30 mouse cellular contexts compared by ENCODE assay signal in genomic region chr4:46165831-46166230, GRCm38 (mm10). TPM values are rescaled to one million over a fixed set of nuclear protein-coding genes. Genes with fewer than 3 reads are reported as not detected.
A peak's percentile ranks its signal among the peaks of the same experiment; 100 is the strongest.
DNase-seq lines count a peak whose midpoint lies in the region; ATAC-seq and TF ChIP-seq lines count a peak whose summit lies in the region.
"Had no signal": no experiment of that assay in that cellular context is flagged by ENCODE, and none has a peak within 500 bp of the region (broad histone marks: within the 10 kb centered on the region; RNA-seq: fewer than 3 reads in every experiment).

No protein-coding gene starts in this region.

- H3K36me3 ChIP-seq in liver, postnatal 0 days (replicated peaks; ENCODE audit: insufficient read depth, low read length) = peaks cover 76% of the 10 kb centered on the region
- peaks cover 42% of the 10 kb centered on the region for H3K36me3 ChIP-seq in liver, embryonic 11.5 days (ENCODE audit: control insufficient read depth, insufficient read depth, low read length)
- peaks cover 92% of the 10 kb centered on the region for H3K36me3 ChIP-seq in midbrain, embryonic 14.5 days (ENCODE audit: control insufficient read depth, insufficient read depth, low read length)

- TF ChIP-seq EP300 in liver, postnatal 0 days (IDR thresholded peaks at IDR 0.05; ENCODE audit: low read depth) = no peak

- H3K4me1 ChIP-seq in liver, postnatal 0 days (ENCODE audit: insufficient read depth) = no peaks in the 10 kb centered on the region
- no peaks in the 10 kb centered on the region for H3K4me1 ChIP-seq in liver, embryonic 11.5 days (replicated peaks; ENCODE audit: control insufficient read depth, insufficient read depth, low read length)
- peaks cover 1% of the 10 kb centered on the region; the same call in 1 of the 2 replicates for H3K4me1 ChIP-seq in bone marrow, adult 2 months (ENCODE audit: control insufficient read depth, insufficient read depth, low read length)
- no peaks in the 10 kb centered on the region for H3K4me1 ChIP-seq in midbrain, embryonic 14.5 days (ENCODE audit: control insufficient read depth, insufficient read depth, low read length)
- H3K4me1 ChIP-seq: embryonic facial prominence, embryonic 12.5 days; embryonic facial prominence, embryonic 15.5 days; forebrain, embryonic 12.5 days; heart, embryonic 12.5 days; heart, embryonic 15.5 days; hindbrain, embryonic 10.5 days; hindbrain, embryonic 13.5 days had no signal

- 0 out of 2 replicates have a peak overlapping the region, but pooled peaks have one; percentile 2 for H3K27ac ChIP-seq in liver, postnatal 0 days (ENCODE audit: low read depth)
- H3K27ac ChIP-seq in liver, embryonic 11.5 days (ENCODE audit: low read depth, low read length) = no peak overlapping the region
- H3K27ac ChIP-seq in bone marrow, adult 2 months (ENCODE audit: control insufficient read depth, insufficient read depth, low read depth, low read length, poor library complexity) = peak overlapping the region; percentile 42; the same call in 1 of the 2 replicates
- H3K27ac ChIP-seq in midbrain, embryonic 14.5 days (replicated peaks; ENCODE audit: low read depth, low read length) = no peak overlapping the region
- H3K27ac ChIP-seq: embryonic facial prominence, embryonic 12.5 days; embryonic facial prominence, embryonic 15.5 days; forebrain, embryonic 12.5 days; gastrocnemius, adult 2 months; heart, embryonic 15.5 days; hindbrain, embryonic 10.5 days; hindbrain, embryonic 13.5 days; intestine, embryonic 15.5 days had no signal

- TF ChIP-seq POLR2A in bone marrow, adult 2 months (IDR thresholded peaks at IDR 0.05; ENCODE audit: borderline replicate concordance, control insufficient read depth, low read depth, low read length) = no peak

- no peak for TF ChIP-seq CTCF in liver, postnatal 0 days (IDR thresholded peaks at IDR 0.05; ENCODE audit: low read depth)
- no peak for TF ChIP-seq CTCF in bone marrow, adult 2 months (IDR thresholded peaks at IDR 0.05; ENCODE audit: control insufficient read depth, insufficient read depth, low read length)

- no peak overlapping the region for H3K4me3 ChIP-seq in liver, postnatal 0 days (ENCODE audit: low read depth, low read length)
- no peak overlapping the region for H3K4me3 ChIP-seq in liver, embryonic 11.5 days (ENCODE audit: low read depth, low read length)
- no peak overlapping the region for H3K4me3 ChIP-seq in bone marrow, adult 2 months (replicated peaks; ENCODE audit: control insufficient read depth, low read depth, low read length)
- no peak overlapping the region for H3K4me3 ChIP-seq in midbrain, embryonic 14.5 days (replicated peaks; ENCODE audit: low read depth, low read length)
- H3K4me3 ChIP-seq: embryonic facial prominence, embryonic 12.5 days; embryonic facial prominence, embryonic 15.5 days; forebrain, embryonic 12.5 days; gastrocnemius, adult 2 months; heart, embryonic 12.5 days; heart, embryonic 15.5 days; hindbrain, embryonic 10.5 days; hindbrain, embryonic 13.5 days; intestine, embryonic 15.5 days had no signal

- no peaks in the 10 kb centered on the region for H3K9me3 ChIP-seq in liver, postnatal 0 days (ENCODE audit: low read length)
- no peaks in the 10 kb centered on the region for H3K9me3 ChIP-seq in liver, embryonic 11.5 days (ENCODE audit: control insufficient read depth, low read length)
- no peaks in the 10 kb centered on the region for H3K9me3 ChIP-seq in midbrain, embryonic 14.5 days (ENCODE audit: control insufficient read depth, low read length)
- H3K9me3 ChIP-seq: embryonic facial prominence, embryonic 12.5 days; embryonic facial prominence, embryonic 15.5 days; forebrain, embryonic 12.5 days; G1E; heart, embryonic 12.5 days; heart, embryonic 15.5 days; hindbrain, embryonic 10.5 days; hindbrain, embryonic 13.5 days; intestine, embryonic 15.5 days had no signal

- ATAC-seq in liver, postnatal 0 days = no peak
- no peak for ATAC-seq in liver, embryonic 11.5 days (replicated peaks; ENCODE audit: low FRiP score)
- ATAC-seq in megakaryocyte, adult 5-6 weeks (ENCODE audit: poor library complexity, severe bottlenecking) = peak; percentile 81
- no peak for ATAC-seq in midbrain, embryonic 14.5 days (ENCODE audit: low FRiP score, low TSS enrichment)
- ATAC-seq: forebrain, embryonic 16.5 days; hindbrain, embryonic 16.5 days; intestine, embryonic 15.5 days; Patski had no signal

- 80% methylated on average over 5 of the region's 5 CpGs for WGBS in liver, postnatal 0 days (ENCODE audit: insufficient replicate concordance)
- 91% methylated on average over 5 of the region's 5 CpGs for WGBS in liver, embryonic 11.5 days
- WGBS in bone marrow, adult 2 months = 66% methylated on average over 5 of the region's 5 CpGs
- 95% methylated on average over 5 of the region's 5 CpGs for WGBS in midbrain, embryonic 14.5 days

- no peak overlapping the region for H3K4me2 ChIP-seq in liver, postnatal 0 days (ENCODE audit: low read depth, low read length)
- H3K4me2 ChIP-seq in liver, embryonic 11.5 days = no peak overlapping the region
- H3K4me2 ChIP-seq in midbrain, embryonic 14.5 days (ENCODE audit: low read length) = no peak overlapping the region
- H3K4me2 ChIP-seq: embryonic facial prominence, embryonic 12.5 days; embryonic facial prominence, embryonic 15.5 days; forebrain, embryonic 12.5 days; heart, embryonic 12.5 days; heart, embryonic 15.5 days; hindbrain, embryonic 13.5 days; intestine, embryonic 15.5 days had no signal

- H3K27me3 ChIP-seq in liver, postnatal 0 days (ENCODE audit: insufficient read depth, low read length) = no peaks in the 10 kb centered on the region
- no peaks in the 10 kb centered on the region for H3K27me3 ChIP-seq in liver, embryonic 11.5 days (replicated peaks; ENCODE audit: control insufficient read depth, insufficient read depth, low read length)
- H3K27me3 ChIP-seq in midbrain, embryonic 14.5 days (ENCODE audit: control insufficient read depth, insufficient read depth, low read length) = no peaks in the 10 kb centered on the region
- H3K27me3 ChIP-seq: CH12.LX; embryonic facial prominence, embryonic 12.5 days; embryonic facial prominence, embryonic 15.5 days; forebrain, embryonic 12.5 days; heart, embryonic 12.5 days; heart, embryonic 15.5 days; hindbrain, embryonic 13.5 days; intestine, embryonic 15.5 days; Patski had no signal

- no peak for DNase-seq in liver, postnatal 0 days
- DNase-seq in liver, embryonic 11.5 days (ENCODE audit: low spot score) = no peak
- no peak for DNase-seq in midbrain, embryonic 14.5 days
- DNase-seq in spleen, postnatal 14 days (ENCODE audit: low spot score in 2 of 2) = no peak
- DNase-seq: adrenal gland, adult 2 months; adrenal gland, postnatal 14 days; B cell, adult 2 months; cerebellum, adult 18-20 months; cerebellum, adult 9-10 months; cerebellum, postnatal 14 days; gastrocnemius, adult 2 months; gastrocnemius, postnatal 14 days; heart, adult 18-20 months; heart, postnatal 10 days; heart, postnatal 36 days had no signal

- no peak overlapping the region for H3K9ac ChIP-seq in liver, postnatal 0 days (replicated peaks)
- H3K9ac ChIP-seq in liver, embryonic 11.5 days (ENCODE audit: low read depth, low read length) = no peak overlapping the region
- no peak overlapping the region for H3K9ac ChIP-seq in midbrain, embryonic 14.5 days (replicated peaks; ENCODE audit: low read length)
- H3K9ac ChIP-seq: embryonic facial prominence, embryonic 12.5 days; embryonic facial prominence, embryonic 15.5 days; forebrain, embryonic 12.5 days; heart, embryonic 12.5 days; heart, embryonic 15.5 days; hindbrain, embryonic 13.5 days; intestine, embryonic 15.5 days had no signal

RNA-seq across cellular contexts. Expression of gene Tstd2, which starts 27.3 kb away (rescaled TPM):
- polyA plus RNA-seq in liver, postnatal 0 days (2015; fragmentation: Nextera tagmentation; extraction: Ambion mirVana) = 6.6 and 8.3 TPM in 2 replicates
- 30.8 TPM in 2 replicates for polyA plus RNA-seq in liver, embryonic 11.5 days (2014; fragmentation: Nextera tagmentation; extraction: Ambion mirVana)
- 8.3 and 12.6 TPM in 2 replicates for polyA plus RNA-seq in bone marrow, adult 2 months (2011; ENCODE audit: insufficient read depth, insufficient read length, low replicate concordance, missing spikeins)
- 21.5 and 22.1 TPM in 2 replicates for total RNA-seq in megakaryocyte, adult 5-6 weeks (2015)
- total RNA-seq in megakaryocyte, adult 5-6 weeks (2017) = 26.3 and 26.5 TPM in 2 replicates
- 23.5 and 24.6 TPM in 2 replicates for polyA plus RNA-seq in midbrain, embryonic 14.5 days (2014; fragmentation: Nextera tagmentation; extraction: Ambion mirVana)

RNA-seq across cellular contexts. Expression of gene Ncbp1, which starts 27.4 kb away (rescaled TPM):
- 18.2 and 19.6 TPM in 2 replicates for polyA plus RNA-seq in liver, postnatal 0 days (2015; fragmentation: Nextera tagmentation; extraction: Ambion mirVana)
- 97.9 and 110 TPM in 2 replicates for polyA plus RNA-seq in liver, embryonic 11.5 days (2014; fragmentation: Nextera tagmentation; extraction: Ambion mirVana)
- 39.9 and 40.9 TPM in 2 replicates for polyA plus RNA-seq in bone marrow, adult 2 months (2011; ENCODE audit: insufficient read depth, insufficient read length, low replicate concordance, missing spikeins)
- 53.8 and 57.3 TPM in 2 replicates for total RNA-seq in megakaryocyte, adult 5-6 weeks (2015)
- 67.1 and 70.0 TPM in 2 replicates for total RNA-seq in megakaryocyte, adult 5-6 weeks (2017)
- 72.7 and 100 TPM in 2 replicates for polyA plus RNA-seq in midbrain, embryonic 14.5 days (2014; fragmentation: Nextera tagmentation; extraction: Ambion mirVana)

RNA-seq across cellular contexts. Expression of gene Xpa, which starts 30.3 kb away (rescaled TPM):
- 15.3 and 16.2 TPM in 2 replicates for polyA plus RNA-seq in liver, postnatal 0 days (2015; fragmentation: Nextera tagmentation; extraction: Ambion mirVana)
- polyA plus RNA-seq in liver, embryonic 11.5 days (2014; fragmentation: Nextera tagmentation; extraction: Ambion mirVana) = 15.3 and 18.9 TPM in 2 replicates
- polyA plus RNA-seq in bone marrow, adult 2 months (2011; ENCODE audit: insufficient read depth, insufficient read length, low replicate concordance, missing spikeins) = 25.2 and 49.3 TPM in 2 replicates
- 49.3 and 53.8 TPM in 2 replicates for total RNA-seq in megakaryocyte, adult 5-6 weeks (2015)
- total RNA-seq in megakaryocyte, adult 5-6 weeks (2017) = 51.0 and 55.0 TPM in 2 replicates
- 33.3 and 34.5 TPM in 2 replicates for polyA plus RNA-seq in midbrain, embryonic 14.5 days (2014; fragmentation: Nextera tagmentation; extraction: Ambion mirVana)

Comparison
In these comparisons a context has a peak if more than half of its experiments do, and no peak if none do; other contexts are left out.
1. H3K27ac ChIP-seq: peak in liver, postnatal 0 days (single experiment) and bone marrow, adult 2 months (single experiment); none in liver, embryonic 11.5 days (single experiment) and midbrain, embryonic 14.5 days (single experiment).